Mouse (Mus musculus) layer of hippocampus, adult 18-20 months (tissue): ENCODE measurements around the gene B3gnt2. TPM values are rescaled to one million over a fixed set of nuclear protein-coding genes. Genes with fewer than 3 reads are reported as not detected.

Experiments
- DNase-seq, 2 experiments: peaks; one replicate each; pipeline ENCODE4 v3.0.0; 2022; ENCODE audit warnings: low spot score in 2 of 2
- total RNA-seq, 2 experiments: library from RNA; stranded (reverse); gene quantifications; 2 replicates each; pipeline ENCODE4 v1.2.3; 2021

B3gnt2 gene
- total RNA-seq, 2 experiments from 2014 or later, result 12.9 to 14.7 TPM

- no peak for DNase-seq
Observed at GRCm38 (mm10) chr11:22818371-22818770, 42.4 kb downstream of the B3gnt2 start.

GRCm38 (mm10) chr11:22815877-22816276, 44.9 kb downstream of the B3gnt2 start:
- DNase-seq, result no peak

- no peak for DNase-seq
Observed at GRCm38 (mm10) chr11:22815143-22815542, 45.6 kb downstream of the B3gnt2 start.

- DNase-seq, result no peak
Observed at GRCm38 (mm10) chr11:22813921-22814704, 46.6 kb downstream of the B3gnt2 start.

GRCm38 (mm10) chr11:22813427-22813826, 47.3 kb downstream of the B3gnt2 start:
- no peak for DNase-seq

- no peak for DNase-seq
Observed at GRCm38 (mm10) chr11:22811413-22811812, 49.3 kb downstream of the B3gnt2 start.

- no peak for DNase-seq
Observed at GRCm38 (mm10) chr11:22809465-22810096, 51.2 kb downstream of the B3gnt2 start.

GRCm38 (mm10) chr11:22808040-22808439, 52.7 kb downstream of the B3gnt2 start:
- no peak for DNase-seq

- DNase-seq, result no peak
Observed at GRCm38 (mm10) chr11:22805171-22805570, 55.6 kb downstream of the B3gnt2 start.

- no peak for DNase-seq
Observed at GRCm38 (mm10) chr11:22799987-22800424, 60.8 kb downstream of the B3gnt2 start.

GRCm38 (mm10) chr11:22798916-22799315, 61.8 kb downstream of the B3gnt2 start:
- no peak for DNase-seq

- no peak for DNase-seq
Observed at GRCm38 (mm10) chr11:22794734-22795133, 66.0 kb downstream of the B3gnt2 start.

GRCm38 (mm10) chr11:22793881-22794203, 66.9 kb downstream of the B3gnt2 start:
- no peak for DNase-seq

GRCm38 (mm10) chr11:22793176-22793880, 67.4 kb downstream of the B3gnt2 start:
- DNase-seq, result peak in 1 of 2 experiments; percentile 15

- DNase-seq, result no peak
Observed at GRCm38 (mm10) chr11:22792149-22792548, 68.6 kb downstream of the B3gnt2 start.

GRCm38 (mm10) chr11:22791726-22792125, 69.0 kb downstream of the B3gnt2 start:
- no peak for DNase-seq

- DNase-seq, result no peak
Observed at GRCm38 (mm10) chr11:22787833-22788232, 72.9 kb downstream of the B3gnt2 start.

- no peak for DNase-seq
Observed at GRCm38 (mm10) chr11:22784477-22784876, 76.3 kb downstream of the B3gnt2 start.

- DNase-seq, result no peak
Observed at GRCm38 (mm10) chr11:22782705-22783124, 78.0 kb downstream of the B3gnt2 start.

- no peak for DNase-seq
Observed at GRCm38 (mm10) chr11:22781190-22781589, 79.6 kb downstream of the B3gnt2 start.

- no peak for DNase-seq
Observed at GRCm38 (mm10) chr11:22780761-22781160, 80.0 kb downstream of the B3gnt2 start.
